Mouse (Mus musculus) lung, postnatal 0 days (tissue): Measurements from ENCODE around the gene Scgb2b3. TPM values are rescaled to one million over a fixed set of nuclear protein-coding genes. Genes with fewer than 3 reads are reported as not detected.

Experiments
- ATAC-seq: fragments of 200-750 bp; cut with Nextera tagmentation; 2 replicates; pipeline ENCODE4 v1.8.0; 2017; ENCODE audit warnings: moderate library complexity
- DNase-seq: peaks from one replicate; pipeline ENCODE4 v3.0.0-alpha.2; 2016; ENCODE audit warnings: low spot score
- H3K27ac ChIP-seq: fragments of 300-500 bp; sonication (generic); 2 replicates; pipeline ENCODE4 v1.5.1; 2014; ENCODE audit warnings: antibody characterized with exemption, mild to moderate bottlenecking, low read length, mixed read lengths
- H3K27me3 ChIP-seq: fragments of 300-500 bp; sonication (generic); replicated peaks from 2 replicates; pipeline ENCODE4 v1.6.1; 2014; ENCODE audit warnings: low read length, mixed read lengths; ENCODE audit not compliant: insufficient read depth
- H3K36me3 ChIP-seq: fragments of 300-500 bp; sonication (generic); 2 replicates; pipeline ENCODE4 v1.6.1; 2014; ENCODE audit warnings: low read length, mixed read lengths; ENCODE audit not compliant: insufficient read depth
- H3K4me1 ChIP-seq: fragments of 300-500 bp; sonication (generic); 2 replicates; pipeline ENCODE4 v1.6.1; 2014; ENCODE audit warnings: antibody characterized with exemption, low read depth, low read length, mixed read lengths; ENCODE audit not compliant: insufficient read depth
- H3K4me2 ChIP-seq: fragments of 300-500 bp; sonication (generic); replicated peaks from 2 replicates; pipeline ENCODE4 v1.6.1; 2014; ENCODE audit warnings: low read depth, mild to moderate bottlenecking, low read length, moderate library complexity, mixed read lengths
- H3K4me3 ChIP-seq: fragments of 300-500 bp; sonication (generic); 2 replicates; pipeline ENCODE4 v1.5.1; 2014; ENCODE audit warnings: low read depth, low read length
- H3K9ac ChIP-seq: fragments of 300-500 bp; sonication (generic); replicated peaks from 2 replicates; pipeline ENCODE4 v1.6.1; 2014; ENCODE audit warnings: low read depth, mild to moderate bottlenecking
- H3K9me3 ChIP-seq: fragments of 300-500 bp; sonication (generic); 2 replicates; pipeline ENCODE4 v1.6.1; 2016; ENCODE audit warnings: low read length, mixed read lengths
- CTCF ChIP-seq: IDR thresholded peaks from 2 replicates; pipeline ENCODE4 v1.5.1; 2016; ENCODE audit warnings: antibody characterized with exemption, mild to moderate bottlenecking
- EP300 ChIP-seq: IDR thresholded peaks from 2 replicates; pipeline ENCODE4 v1.6.1; 2016; ENCODE audit warnings: antibody characterized with exemption, mild to moderate bottlenecking, control low read depth
- WGBS: fragments of 180-500 bp; shearing (Covaris S2); extraction: QIAGEN DNeasy Blood & Tissue Kit; methylation state at CpG from one replicate; pipeline ENCODE4 v1.1.7; 2014; 5-methylcytosine and 5-hydroxymethylcytosine counted together
- polyA plus RNA-seq: library from polyadenylated mRNA; unstranded; fragments of >200 nt; fragmentation: Nextera tagmentation; extraction: Ambion mirVana; gene quantifications from 2 replicates; pipeline ENCODE4 v1.2.1, GENCODE M21; 2015

Gene Scgb2b3
- polyA plus RNA-seq: not detected in 2 replicates

DNA sequence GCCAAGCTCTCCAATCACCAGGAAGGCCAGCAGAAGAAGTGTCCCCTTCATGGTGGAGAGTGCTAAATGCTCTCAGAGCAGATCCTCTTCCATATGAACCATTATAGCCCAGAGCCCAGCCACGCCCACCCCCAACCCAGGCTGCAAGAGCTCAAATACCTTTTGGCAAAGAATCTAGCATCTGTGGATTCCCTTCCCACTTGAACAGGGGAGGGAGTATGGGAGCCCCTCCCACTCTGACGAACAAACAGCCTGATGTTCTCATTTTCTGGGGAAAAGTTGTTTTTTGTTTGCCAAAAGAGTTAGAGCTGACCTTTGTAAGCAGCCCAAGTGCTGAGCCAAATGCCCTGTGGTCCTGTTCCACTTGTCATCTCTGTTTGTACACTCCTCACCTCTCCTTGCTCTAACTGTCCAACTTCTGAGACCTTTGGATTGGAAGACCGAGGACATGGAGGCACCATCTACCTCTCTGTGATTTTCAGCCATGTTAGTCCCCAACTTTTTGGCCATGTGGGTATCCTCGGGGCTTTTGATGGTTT lies at the start of gene Scgb2b3:
Scgb2b3 (minus strand) TSS at position 51 of the 539 bp plus-strand sequence.
- ATAC-seq (no peak), DNase-seq (no peak)
- H3K9me3 ChIP-seq: no peaks in the 10 kb centered on the region
- no peaks in the 10 kb centered on the region for H3K36me3 ChIP-seq
- WGBS: 59% methylated on average over 4 of the region's 4 CpGs
- H3K4me3 ChIP-seq: no peak within 1 kb of the TSS
- H3K27me3 ChIP-seq: no peaks in the 10 kb centered on the region
- no peak within 1 kb of the TSS for H3K4me2 ChIP-seq
- no peak for TF ChIP-seq CTCF
- no peak for TF ChIP-seq EP300
- H3K27ac ChIP-seq: no peak within 1 kb of the TSS
- no peak within 1 kb of the TSS for H3K9ac ChIP-seq
- H3K4me1 ChIP-seq: no peaks in the 10 kb centered on the region

GRCm38 (mm10) chr7:31375292-31375691 lies 13.4 kb upstream of the Scgb2b3 start, which contains the start of gene Scgb1b3:
Scgb1b3 (plus strand) TSS chr7:31375592.
- Histone ChIP-seq H3K9ac (no peak within 1 kb of the TSS), H3K4me3 (no peak within 1 kb of the TSS), H3K4me1 (no peaks in the 10 kb centered on the region), H3K27ac (no peak within 1 kb of the TSS), H3K9me3 (peaks cover 2% of the 10 kb centered on the region; the same call in 1 of the 2 replicates), H3K27me3 (no peaks in the 10 kb centered on the region), H3K36me3 (no peaks in the 10 kb centered on the region), H3K4me2 (no peak within 1 kb of the TSS)
- TF ChIP-seq CTCF (no peak), EP300 (no peak)
- ATAC-seq (no peak), DNase-seq (no peak)
- WGBS: 65% methylated on average over 3 of the region's 3 CpGs

Other genes starting within 250 kb of the Scgb2b3 start
- gene Hpn, start 246.8 kb downstream of the Scgb2b3 start, polyA plus RNA-seq: 19.5 and 20.5 TPM in 2 replicates
- 4.5 and 4.9 TPM in 2 replicates for gene Scn1b, start 235.1 kb downstream of the Scgb2b3 start, polyA plus RNA-seq
- 31.7 and 33.8 TPM in 2 replicates for gene Gramd1a, start 206.2 kb downstream of the Scgb2b3 start, polyA plus RNA-seq
- not detected in 2 replicates for gene Scgb2b2, start 71.6 kb downstream of the Scgb2b3 start, polyA plus RNA-seq
- not detected in 2 replicates for gene Scgb1b2, start 70.3 kb downstream of the Scgb2b3 start, polyA plus RNA-seq
- not detected in 2 replicates for gene Scgb1b3, start 13.5 kb upstream of the Scgb2b3 start, polyA plus RNA-seq